Mouse (Mus musculus) liver, adult 2 months (tissue): ENCODE measurements around the gene Kif7. TPM values are rescaled to one million over a fixed set of nuclear protein-coding genes. Genes with fewer than 3 reads are reported as not detected.

ENCODE experiments used
- DNase-seq: peaks from one replicate; pipeline ENCODE4 v3.0.0-alpha.2; 2011; ENCODE audit warnings: low read depth, low spot score; ENCODE audit errors: extremely low read depth
- H3K27ac ChIP-seq: fragments of 200-500 bp; replicated peaks from 2 replicates; pipeline ENCODE4 v1.5.1; 2012; ENCODE audit warnings: low read depth, mild to moderate bottlenecking, control low read depth, inconsistent platforms, low read length; ENCODE audit not compliant: insufficient read depth
- H3K27me3 ChIP-seq: fragments of 200-500 bp; 2 replicates; pipeline ENCODE4 v1.6.1; 2012; ENCODE audit warnings: mild to moderate bottlenecking, moderate library complexity, low read length, inconsistent platforms; ENCODE audit not compliant: control insufficient read depth, insufficient read depth
- H3K36me3 ChIP-seq: fragments of 200-500 bp; 2 replicates; pipeline ENCODE4 v1.6.1; 2012; ENCODE audit warnings: low read length, inconsistent platforms; ENCODE audit not compliant: control insufficient read depth, insufficient read depth
- H3K4me1 ChIP-seq: fragments of 200-500 bp; 2 replicates; pipeline ENCODE4 v1.6.1; 2011; ENCODE audit warnings: low read length; ENCODE audit not compliant: control insufficient read depth, insufficient read depth
- H3K4me3 ChIP-seq: fragments of 200-500 bp; 2 replicates; pipeline ENCODE4 v1.5.1; 2011; ENCODE audit warnings: low read depth, mild to moderate bottlenecking, control low read depth, low read length, moderate library complexity; ENCODE audit not compliant: insufficient read depth
- H3K79me2 ChIP-seq: fragments of 200-500 bp; 2 replicates; pipeline ENCODE4 v1.6.1; 2012; ENCODE audit warnings: inconsistent platforms, mild to moderate bottlenecking, low read length, moderate library complexity; ENCODE audit not compliant: control insufficient read depth, insufficient read depth
- H3K9ac ChIP-seq: fragments of 200-500 bp; 2 replicates; pipeline ENCODE4 v1.6.1; 2012; ENCODE audit warnings: low read depth, mild to moderate bottlenecking, control low read depth, inconsistent platforms, low read length
- CTCF ChIP-seq: fragments of 200-500 bp; IDR thresholded peaks from 2 replicates; pipeline ENCODE4 v1.5.1; 2011; ENCODE audit warnings: low read depth, low read length, control low read depth
- POLR2A ChIP-seq: fragments of 200-500 bp; IDR thresholded peaks from 2 replicates; pipeline ENCODE4 v1.6.1; 2011; ENCODE audit warnings: low read length, control low read depth; ENCODE audit not compliant: insufficient read depth; ENCODE audit errors: extremely low read depth
- WGBS: fragments of 180-500 bp; shearing (Covaris S2); methylation state at CpG from one replicate; pipeline ENCODE4 v1.1.7; 2018; 5-methylcytosine and 5-hydroxymethylcytosine counted together
- polyA plus RNA-seq: library from polyadenylated mRNA; depleted of rRNA; stranded (reverse); fragments of >200 nt; gene quantifications from 2 replicates; pipeline ENCODE4 v1.2.3, GENCODE M21; 2012
- total RNA-seq: library from RNA; depleted of rRNA; stranded (reverse); fragments of >200 nt; gene quantifications from 2 replicates; pipeline ENCODE4 v1.2.3, GENCODE M21; 2014

Gene Kif7
- total and polyA plus RNA-seq, 2 experiments = 0.21 to 0.37 TPM

DNA sequence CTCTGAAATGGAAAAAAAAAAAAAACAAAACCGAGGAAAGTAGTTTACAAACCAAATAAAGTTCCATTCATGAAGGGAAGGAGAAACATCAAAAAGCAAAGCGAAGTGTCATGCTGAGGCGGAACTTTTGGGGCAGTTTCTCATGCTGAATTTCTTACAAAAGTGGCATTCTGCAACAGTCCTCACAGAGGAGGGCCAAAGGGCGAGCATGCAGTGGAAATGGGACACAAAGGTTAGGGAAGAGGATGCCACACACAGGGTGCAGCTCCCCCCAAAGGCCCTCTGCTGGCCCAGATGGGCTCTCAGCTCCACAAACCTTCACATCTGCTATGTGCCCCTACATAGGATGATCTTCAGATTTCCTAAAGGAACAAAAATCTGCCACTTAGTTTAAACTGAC lies 24.8 kb upstream of the Kif7 start:
- DNase-seq = peak; percentile 66
- no peaks in the 10 kb centered on the region for H3K79me2 ChIP-seq
- WGBS = 59% methylated on average over 4 of the region's 4 CpGs

GRCm38 (mm10) chr7:79738913-79739312 lies 23.4 kb upstream of the Kif7 start:
- no peak overlapping the region for H3K27ac ChIP-seq
- H3K9ac ChIP-seq = no peak overlapping the region
- WGBS = 99% methylated on average over 2 of the region's 2 CpGs
- H3K36me3 ChIP-seq = peaks cover 30% of the 10 kb centered on the region; the same call in 1 of the 2 replicates
- no peak overlapping the region for H3K4me3 ChIP-seq
- no peaks in the 10 kb centered on the region for H3K79me2 ChIP-seq
- DNase-seq = no peak
- H3K4me1 ChIP-seq = peaks cover 16% of the 10 kb centered on the region
- TF ChIP-seq POLR2A (no peak), CTCF (no peak)
- no peaks in the 10 kb centered on the region for H3K27me3 ChIP-seq

More for the DNA sequence above, 24.8 kb upstream of the Kif7 start:
- Histone ChIP-seq H3K27me3 (no peaks in the 10 kb centered on the region), H3K4me3 (no peak overlapping the region), H3K9ac (no peak overlapping the region), H3K4me1 (peaks cover 4% of the 10 kb centered on the region), H3K27ac (no peak overlapping the region), H3K36me3 (peaks cover 30% of the 10 kb centered on the region; the same call in 1 of the 2 replicates)
- no peak for TF ChIP-seq POLR2A
- no peak for TF ChIP-seq CTCF

- WGBS = 61% methylated on average over 14 of the region's 14 CpGs
- no peaks in the 10 kb centered on the region for H3K79me2 ChIP-seq
- no peak for TF ChIP-seq POLR2A
- no peak for TF ChIP-seq CTCF
- peak; percentile 86 for DNase-seq
- H3K27me3 ChIP-seq = no peaks in the 10 kb centered on the region
- H3K27ac ChIP-seq = no peak overlapping the region; the same call in 1 of the 2 replicates
- H3K4me1 ChIP-seq = peaks cover 16% of the 10 kb centered on the region
- H3K4me3 ChIP-seq = no peak overlapping the region
- peaks cover 30% of the 10 kb centered on the region; the same call in 1 of the 2 replicates for H3K36me3 ChIP-seq
- H3K9ac ChIP-seq = no peak overlapping the region
Measured at GRCm38 (mm10) chr7:79736511-79736910, 21.0 kb upstream of the Kif7 start.

GRCm38 (mm10) chr7:79734563-79734962 lies 19.0 kb upstream of the Kif7 start:
- H3K36me3 ChIP-seq = peaks cover 25% of the 10 kb centered on the region; the same call in 1 of the 2 replicates
- DNase-seq = peak; percentile 96
- H3K27me3 ChIP-seq = no peaks in the 10 kb centered on the region
- H3K9ac ChIP-seq = no peak overlapping the region
- H3K4me1 ChIP-seq = peaks cover 16% of the 10 kb centered on the region
- no peaks in the 10 kb centered on the region for H3K79me2 ChIP-seq
- H3K4me3 ChIP-seq = no peak overlapping the region
- H3K27ac ChIP-seq = peak overlapping the region; percentile 3; the same call in 1 of the 2 replicates
- whole genome bisulfite sequencing = 10% methylated on average over 8 of the region's 8 CpGs
- TF ChIP-seq POLR2A (no peak), CTCF (no peak)

DNA sequence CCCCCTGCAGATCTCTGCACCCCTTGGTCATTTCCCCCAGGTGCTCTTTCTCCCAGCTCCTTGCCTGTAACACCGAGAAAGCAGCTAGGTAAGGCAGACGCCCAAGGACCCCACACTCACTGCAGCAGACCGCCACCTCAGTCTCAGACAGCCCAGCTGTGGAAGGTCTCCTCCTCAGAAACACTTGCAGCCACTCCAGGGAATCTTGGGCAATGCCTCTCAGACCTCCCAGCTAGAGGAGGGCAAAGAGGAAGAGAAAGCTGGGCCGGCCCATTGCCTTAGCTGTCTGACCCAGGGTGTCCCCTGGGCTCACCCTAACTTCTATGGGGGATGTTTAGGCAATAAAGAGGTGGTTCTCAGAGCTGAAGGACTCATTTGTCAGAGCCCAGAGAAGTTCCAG lies 17.1 kb upstream of the Kif7 start, which contains the start of gene Plin1:
Gene Plin1 (minus strand): TSS at position 282 of the 400 bp plus-strand sequence.
- Histone ChIP-seq H3K4me3 (no peak within 1 kb of the TSS), H3K36me3 (peaks cover 14% of the 10 kb centered on the region; the same call in 1 of the 2 replicates), H3K9ac (no peak within 1 kb of the TSS), H3K79me2 (no peaks in the 10 kb centered on the region), H3K4me1 (peaks cover 16% of the 10 kb centered on the region), H3K27me3 (no peaks in the 10 kb centered on the region), H3K27ac (no peak within 1 kb of the TSS)
- WGBS = 85% methylated on average over 4 of the region's 4 CpGs
- DNase-seq = no peak
- TF ChIP-seq POLR2A (no peak), CTCF (no peak)

GRCm38 (mm10) chr7:79731438-79731837 lies 15.9 kb upstream of the Kif7 start:
- no peak overlapping the region for H3K27ac ChIP-seq

More at GRCm38 (mm10) chr7:79731438-79731837, 15.9 kb upstream of the Kif7 start:
- H3K36me3 ChIP-seq = peaks cover 5% of the 10 kb centered on the region; the same call in 1 of the 2 replicates
- H3K4me1 ChIP-seq = peaks cover 16% of the 10 kb centered on the region
- 81% methylated on average over 13 of the region's 13 CpGs for WGBS
- no peak overlapping the region for H3K9ac ChIP-seq
- TF ChIP-seq POLR2A (no peak), CTCF (no peak)
- no peak overlapping the region for H3K4me3 ChIP-seq
- H3K27me3 ChIP-seq = no peaks in the 10 kb centered on the region
- no peak for DNase-seq
- no peaks in the 10 kb centered on the region for H3K79me2 ChIP-seq
